Mouse (Mus musculus) lung, embryonic 14.5 days (tissue): ENCODE measurements around the gene S1pr5. TPM values are rescaled to one million over a fixed set of nuclear protein-coding genes. Genes with fewer than 3 reads are reported as not detected.

Source experiments
- ATAC-seq: fragments of 200-750 bp; cut with Nextera tagmentation; 2 replicates; pipeline ENCODE4 v1.8.0; 2017; ENCODE audit warnings: mild to moderate bottlenecking, moderate TSS enrichment, moderate library complexity; ENCODE audit not compliant: insufficient read depth
- DNase-seq: peaks from one replicate; pipeline ENCODE4 v3.0.0-alpha.2; 2015
- H3K27ac ChIP-seq: fragments of 300-500 bp; sonication (generic); 2 replicates; pipeline ENCODE4 v1.5.1; 2014; ENCODE audit warnings: low read depth, mild to moderate bottlenecking, moderate library complexity
- H3K27me3 ChIP-seq: fragments of 300-500 bp; sonication (generic); 2 replicates; pipeline ENCODE4 v1.6.1; 2014; ENCODE audit warnings: low read length, control low read depth; ENCODE audit not compliant: insufficient read depth
- H3K36me3 ChIP-seq: fragments of 300-500 bp; sonication (generic); 2 replicates; pipeline ENCODE4 v1.6.1; 2014; ENCODE audit warnings: control low read depth; ENCODE audit not compliant: insufficient read depth
- H3K4me1 ChIP-seq: fragments of 300-500 bp; sonication (generic); 2 replicates; pipeline ENCODE4 v1.6.1; 2014; ENCODE audit warnings: antibody characterized with exemption, control low read depth; ENCODE audit not compliant: insufficient read depth
- H3K4me2 ChIP-seq: fragments of 300-500 bp; sonication (generic); 2 replicates; pipeline ENCODE4 v1.6.1; 2014; ENCODE audit warnings: mild to moderate bottlenecking
- H3K4me3 ChIP-seq: fragments of 300-500 bp; sonication (generic); 2 replicates; pipeline ENCODE4 v1.5.1; 2014; ENCODE audit warnings: low read depth, low read length
- H3K9ac ChIP-seq: fragments of 300-500 bp; sonication (generic); 2 replicates; pipeline ENCODE4 v1.6.1; 2014
- H3K9me3 ChIP-seq: fragments of 300-500 bp; sonication (generic); 2 replicates; pipeline ENCODE4 v1.6.1; 2016; ENCODE audit warnings: low read depth, low read length, control low read depth
- CTCF ChIP-seq: IDR thresholded peaks from 2 replicates; pipeline ENCODE4 v1.5.1; 2016; ENCODE audit warnings: antibody characterized with exemption, low read depth
- WGBS: fragments of 180-500 bp; shearing (Covaris S2); extraction: QIAGEN DNeasy Blood & Tissue Kit; methylation state at CpG from one replicate; pipeline ENCODE4 v1.1.7; 2014; 5-methylcytosine and 5-hydroxymethylcytosine counted together
- polyA plus RNA-seq: library from polyadenylated mRNA; unstranded; fragments of >200 nt; fragmentation: Nextera tagmentation; extraction: Ambion mirVana; gene quantifications from 2 replicates; pipeline ENCODE4 v1.2.1, GENCODE M21; 2014

S1pr5 gene
- polyA plus RNA-seq, 1 experiment from 2014 or later: not detected

GRCm38 (mm10) chr9:21216050-21216841 is 32.0 kb downstream of the S1pr5 start:
- WGBS: 63% methylated on average over 25 of the region's 25 CpGs
- no peak for TF ChIP-seq CTCF
- Histone ChIP-seq H3K4me1 (peaks cover 4% of the 10 kb centered on the region; the same call in 1 of the 2 replicates), H3K4me3 (no peak overlapping the region), H3K27ac (no peak overlapping the region), H3K9me3 (no peaks in the 10 kb centered on the region), H3K27me3 (no peaks in the 10 kb centered on the region), H3K36me3 (peaks cover 2% of the 10 kb centered on the region; the same call in 1 of the 2 replicates), H3K9ac (no peak overlapping the region), H3K4me2 (no peak overlapping the region)
- DNase-seq: peak; percentile 46
- no peak for ATAC-seq

DNA sequence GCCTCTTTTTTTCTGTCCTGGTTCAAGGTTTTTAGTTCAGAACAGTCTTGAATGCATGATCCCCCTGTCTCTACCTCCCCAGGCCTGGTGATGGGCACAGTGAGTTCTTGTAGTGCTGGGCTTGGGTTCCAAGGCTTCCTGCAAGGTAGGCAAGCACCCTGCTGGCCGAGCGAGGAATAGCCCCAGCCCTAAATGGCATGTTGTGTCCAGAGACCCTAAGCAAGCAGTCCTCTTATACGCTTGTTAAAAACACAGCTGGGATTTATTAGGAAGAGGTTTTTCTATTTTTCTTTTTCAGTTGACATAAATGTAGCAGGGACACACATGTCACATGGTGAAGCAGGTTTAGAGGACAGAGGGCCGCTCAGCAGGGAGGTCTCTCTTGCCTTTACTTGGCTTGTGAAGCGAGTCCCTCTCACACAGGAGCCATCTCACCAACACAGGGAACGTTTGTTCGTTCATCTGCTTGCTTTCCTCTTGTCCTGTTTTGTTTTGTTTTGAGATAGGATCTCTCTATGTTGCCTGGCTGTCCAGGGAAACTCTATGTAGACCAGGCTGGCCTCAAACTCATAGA is 34.5 kb downstream of the S1pr5 start:
- H3K36me3 ChIP-seq: peaks cover 5% of the 10 kb centered on the region; the same call in 1 of the 2 replicates
- DNase-seq: peak; percentile 64
- no peaks in the 10 kb centered on the region for H3K4me1 ChIP-seq
- H3K4me3 ChIP-seq: no peak overlapping the region
- H3K4me2 ChIP-seq: no peak overlapping the region
- H3K9ac ChIP-seq: no peak overlapping the region
- 40% methylated on average over 7 of the region's 7 CpGs for WGBS
- H3K9me3 ChIP-seq: no peaks in the 10 kb centered on the region
- peak; percentile 75 for TF ChIP-seq CTCF
- no peak overlapping the region for H3K27ac ChIP-seq
- no peak for ATAC-seq
- no peaks in the 10 kb centered on the region for H3K27me3 ChIP-seq

- WGBS: 76% methylated on average over 7 of the region's 7 CpGs
- no peaks in the 10 kb centered on the region for H3K4me1 ChIP-seq
- no peak overlapping the region for H3K27ac ChIP-seq
- TF ChIP-seq CTCF: no peak
- peaks cover 5% of the 10 kb centered on the region; the same call in 1 of the 2 replicates for H3K36me3 ChIP-seq
- H3K4me2 ChIP-seq: no peak overlapping the region
- ATAC-seq (no peak), DNase-seq (no peak)
- no peaks in the 10 kb centered on the region for H3K9me3 ChIP-seq
- H3K9ac ChIP-seq: no peak overlapping the region
- H3K27me3 ChIP-seq: no peaks in the 10 kb centered on the region
- no peak overlapping the region for H3K4me3 ChIP-seq
Observed at GRCm38 (mm10) chr9:21211624-21212023, 36.6 kb downstream of the S1pr5 start.

GRCm38 (mm10) chr9:21210821-21211220 is 37.4 kb downstream of the S1pr5 start:
- Histone ChIP-seq H3K9me3 (no peaks in the 10 kb centered on the region), H3K4me3 (no peak overlapping the region), H3K36me3 (peaks cover 5% of the 10 kb centered on the region; the same call in 1 of the 2 replicates), H3K9ac (no peak overlapping the region), H3K27ac (no peak overlapping the region), H3K27me3 (no peaks in the 10 kb centered on the region), H3K4me2 (no peak overlapping the region), H3K4me1 (no peaks in the 10 kb centered on the region)
- WGBS: 75% methylated on average over 6 of the region's 6 CpGs
- TF ChIP-seq CTCF: no peak
- ATAC-seq (no peak), DNase-seq (no peak)

GRCm38 (mm10) chr9:21208626-21209025 is 39.6 kb downstream of the S1pr5 start:
- Histone ChIP-seq H3K4me2 (no peak overlapping the region), H3K4me1 (no peaks in the 10 kb centered on the region), H3K9ac (no peak overlapping the region), H3K27me3 (no peaks in the 10 kb centered on the region), H3K4me3 (no peak overlapping the region), H3K27ac (no peak overlapping the region), H3K36me3 (peaks cover 5% of the 10 kb centered on the region; the same call in 1 of the 2 replicates), H3K9me3 (no peaks in the 10 kb centered on the region)
- ATAC-seq (no peak), DNase-seq (no peak)
- no peak for TF ChIP-seq CTCF
- WGBS: 62% methylated on average over 2 of the region's 2 CpGs

- Histone ChIP-seq H3K36me3 (peaks cover 5% of the 10 kb centered on the region; the same call in 1 of the 2 replicates), H3K9me3 (no peaks in the 10 kb centered on the region), H3K4me3 (no peak overlapping the region), H3K9ac (no peak overlapping the region), H3K4me2 (no peak overlapping the region), H3K27me3 (no peaks in the 10 kb centered on the region), H3K4me1 (no peaks in the 10 kb centered on the region), H3K27ac (no peak overlapping the region)
- no peak for DNase-seq
- ATAC-seq: no peak
- WGBS: 84% methylated on average over 6 of the region's 6 CpGs
- TF ChIP-seq CTCF: no peak
Observed at GRCm38 (mm10) chr9:21206848-21207247, 41.4 kb downstream of the S1pr5 start.

DNA sequence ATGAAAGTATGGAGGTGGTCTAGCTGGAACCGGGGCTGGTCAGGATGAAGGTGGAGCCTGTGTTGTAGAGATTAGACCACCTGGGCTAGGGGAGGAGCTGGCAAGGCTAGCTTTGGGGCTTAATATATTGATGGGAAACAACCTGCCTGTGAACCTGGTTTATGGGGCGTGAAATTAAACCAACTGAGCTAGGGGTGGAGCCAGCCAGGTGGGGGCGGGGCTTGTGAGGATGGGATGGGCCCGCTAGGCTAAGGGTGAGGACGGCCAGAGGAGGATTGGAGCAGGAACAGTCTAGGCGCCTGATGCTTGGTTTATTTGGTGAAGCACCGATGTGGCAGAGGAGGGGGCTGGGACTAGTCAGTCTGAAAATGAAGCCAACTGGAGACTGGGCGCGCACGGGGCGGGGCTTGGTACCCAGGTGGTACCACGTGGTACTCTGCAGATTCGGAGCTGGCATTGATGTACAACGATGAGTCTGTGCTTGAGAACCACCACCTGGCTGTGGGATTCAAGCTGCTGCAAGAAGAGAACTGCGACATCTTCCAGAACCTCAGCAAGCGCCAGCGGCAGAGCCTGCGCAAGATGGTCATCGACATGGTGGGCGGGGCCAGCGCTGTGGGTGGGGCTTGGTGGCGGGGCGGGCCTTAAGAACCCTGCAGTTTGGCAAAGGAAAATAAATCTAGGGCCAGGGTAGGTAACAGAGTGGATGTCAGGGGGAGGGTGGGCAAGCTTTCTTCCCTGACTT is 43.5 kb downstream of the S1pr5 start:
- Histone ChIP-seq H3K9ac (peak overlapping the region; percentile 38), H3K27ac (no peak overlapping the region), H3K4me1 (no peaks in the 10 kb centered on the region), H3K4me2 (peak overlapping the region; percentile 70), H3K4me3 (peak overlapping the region; percentile 38), H3K9me3 (no peaks in the 10 kb centered on the region), H3K27me3 (no peaks in the 10 kb centered on the region), H3K36me3 (no peaks in the 10 kb centered on the region)
- WGBS: 5% methylated on average over 23 of the region's 23 CpGs
- ATAC-seq (peak; percentile 77), DNase-seq (peak; percentile 55)
- TF ChIP-seq CTCF: no peak
